Mouse (Mus musculus): ENCODE data around the gene Ttn.

DNA sequence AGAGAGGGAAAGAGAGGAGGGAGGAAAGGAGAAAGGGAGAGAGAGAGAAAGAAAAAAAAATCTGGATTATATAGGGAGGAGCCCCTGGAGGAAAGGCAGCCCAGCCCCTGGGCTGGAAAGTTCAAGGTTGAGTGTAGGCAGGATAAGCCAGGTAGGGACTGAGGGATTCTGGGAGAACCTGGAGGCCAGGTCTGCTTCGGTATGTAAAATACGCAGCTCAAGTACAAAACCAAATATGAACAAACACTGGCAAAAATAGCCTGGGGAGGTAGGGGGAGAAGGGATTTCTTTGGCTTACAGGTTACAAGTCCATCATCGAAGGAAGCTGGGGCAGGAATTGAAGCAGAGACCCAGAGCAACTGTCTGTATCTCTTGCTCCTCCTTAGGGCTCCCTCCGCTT is 5.0 kb upstream of the Ttn start:
- TF ChIP-seq CTCF (IDR thresholded peaks at IDR 0.05; ENCODE audit: low read depth, low read length) (no peak), TAL1 (conservative IDR thresholded peaks at IDR 0.05; ENCODE audit: low read depth, low read length) (no peak), GATA1 (IDR thresholded peaks at IDR 0.05; ENCODE audit: borderline replicate concordance, low read length) (no peak), POLR2AphosphoS5 (IDR thresholded peaks at IDR 0.05; ENCODE audit: insufficient replicate concordance, low read depth, low read length) (no peak), GATA2 (IDR thresholded peaks at IDR 0.05; ENCODE audit: borderline replicate concordance, low read depth, low read length) (no peak)
